Mouse (Mus musculus): ENCODE results near the gene Robo3. TPM values are rescaled to one million over a fixed set of nuclear protein-coding genes. Genes with fewer than 3 reads are reported as not detected.

Gene Robo3
- total RNA-seq (2014; fragmentation: Nextera tagmentation) (not detected in 2 replicates), total RNA-seq (2017) (0.27 and 0.35 TPM in 2 replicates), polyA plus RNA-seq (2012) (0.20 and 0.24 TPM in 2 replicates)

DNA sequence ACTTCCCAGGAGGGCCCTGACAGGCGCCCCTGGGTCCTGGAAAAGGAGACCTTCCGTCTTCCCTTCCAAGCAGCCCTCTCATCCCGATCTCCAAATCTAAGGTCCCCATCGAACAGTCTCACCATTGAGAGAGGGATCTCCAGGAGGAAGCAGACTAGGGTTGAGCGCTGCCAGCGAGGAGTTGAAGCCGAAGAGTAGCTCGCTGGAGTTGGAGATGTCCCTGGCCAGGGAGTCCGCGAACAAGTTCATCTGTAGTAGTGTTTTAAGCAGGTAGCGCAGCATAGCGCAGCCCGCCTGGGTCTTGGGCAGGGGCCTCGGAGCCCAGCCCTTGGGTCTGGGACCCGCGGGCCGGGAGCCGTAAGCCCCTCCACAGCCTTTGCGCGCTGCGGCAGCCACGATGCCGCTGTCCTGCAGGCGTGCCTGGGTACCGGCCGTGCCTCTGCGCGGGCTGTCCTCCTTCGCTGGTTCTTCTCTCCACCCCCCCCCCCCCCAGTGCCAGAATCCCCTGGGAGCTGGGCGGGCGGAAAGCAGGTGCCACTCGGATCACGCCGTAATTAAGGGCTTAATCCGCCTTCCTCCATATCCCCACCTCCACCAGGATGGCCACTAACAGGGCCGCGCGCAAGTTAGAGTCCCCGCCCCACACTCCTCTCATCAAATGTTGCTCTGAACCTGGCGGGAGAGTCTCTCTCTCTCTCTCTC, at the start of gene Robo3:
Gene Robo3 (minus strand): TSS at position 527 of the 702 bp plus-strand sequence.
- no peak for TF ChIP-seq POLR2AphosphoS5 (IDR thresholded peaks at IDR 0.05; ENCODE audit: insufficient replicate concordance, low read depth, low read length)
- no peak for TF ChIP-seq GATA1 (IDR thresholded peaks at IDR 0.05; ENCODE audit: borderline replicate concordance, low read length)
- no peak for TF ChIP-seq CTCF (IDR thresholded peaks at IDR 0.05; ENCODE audit: low read depth, low read length)
- TF ChIP-seq TAL1 (conservative IDR thresholded peaks at IDR 0.05; ENCODE audit: low read depth, low read length): no peak
- TF ChIP-seq GATA2 (IDR thresholded peaks at IDR 0.05; ENCODE audit: borderline replicate concordance, low read depth, low read length): no peak
- H3K4me1 ChIP-seq (ENCODE audit: insufficient read depth, low read depth, low read length): peaks cover 6% of the 10 kb centered on the region; the same call in 1 of the 2 replicates
- H3K27me3 ChIP-seq (ENCODE audit: insufficient read depth, low read length): peaks cover 43% of the 10 kb centered on the region
- DNase-seq (ENCODE audit: low spot score) (no peak), ATAC-seq (ENCODE audit: extremely low read depth, insufficient number of reproducible peaks, low FRiP score, poor library complexity, severe bottlenecking) (no peak)
- H3K4me3 ChIP-seq (ENCODE audit: low read depth, low read length): no peak within 1 kb of the TSS
- H3K9me3 ChIP-seq (replicated peaks): no peaks in the 10 kb centered on the region
- H3K36me3 ChIP-seq (replicated peaks): no peaks in the 10 kb centered on the region

- Histone ChIP-seq H3K36me3 (replicated peaks) (no peaks in the 10 kb centered on the region), H3K27me3 (ENCODE audit: insufficient read depth, low read length) (peaks cover 29% of the 10 kb centered on the region), H3K4me3 (ENCODE audit: low read depth, low read length) (no peak overlapping the region), H3K4me1 (ENCODE audit: insufficient read depth, low read depth, low read length) (peaks cover 10% of the 10 kb centered on the region; the same call in 1 of the 2 replicates), H3K9me3 (replicated peaks) (no peaks in the 10 kb centered on the region)
- TF ChIP-seq TAL1 (conservative IDR thresholded peaks at IDR 0.05; ENCODE audit: low read depth, low read length): no peak
- TF ChIP-seq GATA2 (IDR thresholded peaks at IDR 0.05; ENCODE audit: borderline replicate concordance, low read depth, low read length): no peak
- TF ChIP-seq POLR2AphosphoS5 (IDR thresholded peaks at IDR 0.05; ENCODE audit: insufficient replicate concordance, low read depth, low read length): no peak
- no peak for TF ChIP-seq CTCF (IDR thresholded peaks at IDR 0.05; ENCODE audit: low read depth, low read length)
- no peak for TF ChIP-seq GATA1 (IDR thresholded peaks at IDR 0.05; ENCODE audit: borderline replicate concordance, low read length)
- DNase-seq (ENCODE audit: low spot score) (no peak), ATAC-seq (ENCODE audit: extremely low read depth, insufficient number of reproducible peaks, low FRiP score, poor library complexity, severe bottlenecking) (no peak)
Measured at GRCm38 (mm10) chr9:37474923-37475322, 41.9 kb upstream of the Robo3 start.

GRCm38 (mm10) chr9:37473611-37474125, 40.6 kb upstream of the Robo3 start:
- peaks cover 10% of the 10 kb centered on the region; the same call in 1 of the 2 replicates for H3K4me1 ChIP-seq (ENCODE audit: insufficient read depth, low read depth, low read length)
- ATAC-seq (ENCODE audit: extremely low read depth, insufficient number of reproducible peaks, low FRiP score, poor library complexity, severe bottlenecking): no peak
- peaks cover 29% of the 10 kb centered on the region for H3K27me3 ChIP-seq (ENCODE audit: insufficient read depth, low read length)
- no peak for TF ChIP-seq TAL1 (conservative IDR thresholded peaks at IDR 0.05; ENCODE audit: low read depth, low read length)
- TF ChIP-seq CTCF (IDR thresholded peaks at IDR 0.05; ENCODE audit: low read depth, low read length): no peak
- no peak for TF ChIP-seq POLR2AphosphoS5 (IDR thresholded peaks at IDR 0.05; ENCODE audit: insufficient replicate concordance, low read depth, low read length)
- TF ChIP-seq GATA1 (IDR thresholded peaks at IDR 0.05; ENCODE audit: borderline replicate concordance, low read length): no peak
- TF ChIP-seq GATA2 (IDR thresholded peaks at IDR 0.05; ENCODE audit: borderline replicate concordance, low read depth, low read length): no peak
- H3K36me3 ChIP-seq (replicated peaks): no peaks in the 10 kb centered on the region
- H3K9me3 ChIP-seq (replicated peaks): no peaks in the 10 kb centered on the region
- DNase-seq (ENCODE audit: low spot score): no peak
- no peak overlapping the region for H3K4me3 ChIP-seq (ENCODE audit: low read depth, low read length)

GRCm38 (mm10) chr9:37462764-37463163, 29.7 kb upstream of the Robo3 start:
- ATAC-seq (ENCODE audit: extremely low read depth, insufficient number of reproducible peaks, low FRiP score, poor library complexity, severe bottlenecking) (no peak), DNase-seq (ENCODE audit: low spot score) (peak; percentile 54)
- Histone ChIP-seq H3K4me3 (ENCODE audit: low read depth, low read length) (no peak overlapping the region), H3K36me3 (replicated peaks) (no peaks in the 10 kb centered on the region), H3K27me3 (ENCODE audit: insufficient read depth, low read length) (peaks cover 43% of the 10 kb centered on the region), H3K4me1 (ENCODE audit: insufficient read depth, low read depth, low read length) (peaks cover 11% of the 10 kb centered on the region), H3K9me3 (replicated peaks) (no peaks in the 10 kb centered on the region)
- TF ChIP-seq POLR2AphosphoS5 (IDR thresholded peaks at IDR 0.05; ENCODE audit: insufficient replicate concordance, low read depth, low read length) (no peak), GATA1 (IDR thresholded peaks at IDR 0.05; ENCODE audit: borderline replicate concordance, low read length) (no peak), CTCF (IDR thresholded peaks at IDR 0.05; ENCODE audit: low read depth, low read length) (no peak), TAL1 (conservative IDR thresholded peaks at IDR 0.05; ENCODE audit: low read depth, low read length) (no peak), GATA2 (IDR thresholded peaks at IDR 0.05; ENCODE audit: borderline replicate concordance, low read depth, low read length) (no peak)

DNA sequence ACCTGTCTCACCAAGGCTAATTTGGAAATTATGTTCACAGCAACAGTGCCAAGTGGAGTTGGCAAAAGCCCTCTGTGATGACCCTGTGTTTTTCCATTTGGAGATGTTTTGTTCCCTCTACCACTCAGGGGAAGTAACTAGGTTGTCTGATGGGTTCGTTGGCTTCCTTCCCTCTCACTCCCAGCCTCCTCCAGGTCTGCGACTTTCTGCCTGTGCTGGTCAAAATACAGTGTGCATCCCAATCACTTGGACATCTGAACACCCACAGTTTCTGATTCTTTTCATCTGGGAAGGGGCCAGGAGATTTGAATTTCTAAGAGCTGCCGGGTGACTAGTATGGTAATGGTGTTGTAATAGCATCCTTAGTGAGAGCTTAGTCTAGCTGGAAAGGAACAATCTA, 28.5 kb upstream of the Robo3 start:
- ATAC-seq (ENCODE audit: extremely low read depth, insufficient number of reproducible peaks, low FRiP score, poor library complexity, severe bottlenecking): no peak
- no peak for DNase-seq (ENCODE audit: low spot score)
- Histone ChIP-seq H3K4me1 (ENCODE audit: insufficient read depth, low read depth, low read length) (peaks cover 11% of the 10 kb centered on the region), H3K27me3 (ENCODE audit: insufficient read depth, low read length) (peaks cover 52% of the 10 kb centered on the region), H3K36me3 (replicated peaks) (no peaks in the 10 kb centered on the region), H3K9me3 (replicated peaks) (no peaks in the 10 kb centered on the region), H3K4me3 (ENCODE audit: low read depth, low read length) (no peak overlapping the region)
- TF ChIP-seq CTCF (IDR thresholded peaks at IDR 0.05; ENCODE audit: low read depth, low read length) (no peak), GATA2 (IDR thresholded peaks at IDR 0.05; ENCODE audit: borderline replicate concordance, low read depth, low read length) (no peak), TAL1 (conservative IDR thresholded peaks at IDR 0.05; ENCODE audit: low read depth, low read length) (no peak), POLR2AphosphoS5 (IDR thresholded peaks at IDR 0.05; ENCODE audit: insufficient replicate concordance, low read depth, low read length) (no peak), GATA1 (IDR thresholded peaks at IDR 0.05; ENCODE audit: borderline replicate concordance, low read length) (no peak)

GRCm38 (mm10) chr9:37460961-37461340, 27.9 kb upstream of the Robo3 start:
- Histone ChIP-seq H3K4me3 (ENCODE audit: low read depth, low read length) (no peak overlapping the region), H3K36me3 (replicated peaks) (no peaks in the 10 kb centered on the region), H3K9me3 (replicated peaks) (no peaks in the 10 kb centered on the region), H3K4me1 (ENCODE audit: insufficient read depth, low read depth, low read length) (peaks cover 13% of the 10 kb centered on the region), H3K27me3 (ENCODE audit: insufficient read depth, low read length) (peaks cover 58% of the 10 kb centered on the region)
- ATAC-seq (ENCODE audit: extremely low read depth, insufficient number of reproducible peaks, low FRiP score, poor library complexity, severe bottlenecking) (no peak), DNase-seq (ENCODE audit: low spot score) (no peak)
- no peak for TF ChIP-seq GATA1 (IDR thresholded peaks at IDR 0.05; ENCODE audit: borderline replicate concordance, low read length)
- no peak for TF ChIP-seq GATA2 (IDR thresholded peaks at IDR 0.05; ENCODE audit: borderline replicate concordance, low read depth, low read length)

All from G1E (cell line).